Mouse (Mus musculus): ENCODE measurements around the gene Cttnbp2nl.

DNA sequence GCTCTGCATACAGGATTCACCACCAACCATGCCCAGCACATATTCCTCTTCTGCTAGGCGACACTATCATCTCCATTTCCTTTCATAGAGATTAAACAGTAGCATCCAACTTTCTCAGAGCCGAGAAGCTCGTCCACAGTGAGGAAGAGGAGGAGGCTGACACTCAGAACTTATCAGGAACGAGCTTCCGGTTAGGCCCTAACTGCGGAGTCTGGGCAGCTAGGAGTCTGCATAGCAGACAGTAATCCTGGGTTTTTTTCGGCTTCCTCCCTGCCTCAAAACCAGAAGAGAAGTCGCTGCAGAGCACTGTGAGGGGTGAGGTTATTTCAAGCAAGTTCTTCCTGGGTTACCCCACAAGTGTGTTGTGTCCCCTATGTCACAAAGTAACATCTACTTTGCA lies 35.6 kb downstream of the Cttnbp2nl start:
- TF ChIP-seq EP300 (IDR thresholded peaks at IDR 0.05) (no peak), CTCF (IDR thresholded peaks at IDR 0.05) (no peak)

Measured in lung, postnatal 0 days (tissue).